Mouse (Mus musculus): ENCODE measurements around the gene Plac8.

The Plac8 gene

DNA sequence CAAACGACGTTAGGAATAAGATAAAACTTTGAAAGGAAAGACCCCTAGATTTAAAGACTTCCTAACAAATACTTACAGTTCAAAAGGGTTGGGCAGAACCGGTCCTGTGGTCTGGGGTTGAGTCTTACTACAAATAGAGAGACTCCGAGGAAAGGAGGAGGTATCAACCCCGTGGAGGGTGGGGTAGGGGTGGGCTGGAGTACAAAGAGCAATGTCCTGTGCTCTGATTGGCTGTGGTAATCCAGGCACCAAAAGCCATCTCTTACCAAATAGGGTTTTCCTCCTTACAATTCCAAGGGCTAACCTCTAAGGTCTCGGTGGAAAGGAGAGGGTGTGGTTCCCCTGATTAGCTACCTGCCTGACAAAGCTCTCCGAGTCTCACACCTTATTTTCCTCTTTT is at the start of gene Plac8:
Plac8 (minus strand) TSS at position 177 of the 400 bp plus-strand sequence.
- DNase-seq: no peak

DNA sequence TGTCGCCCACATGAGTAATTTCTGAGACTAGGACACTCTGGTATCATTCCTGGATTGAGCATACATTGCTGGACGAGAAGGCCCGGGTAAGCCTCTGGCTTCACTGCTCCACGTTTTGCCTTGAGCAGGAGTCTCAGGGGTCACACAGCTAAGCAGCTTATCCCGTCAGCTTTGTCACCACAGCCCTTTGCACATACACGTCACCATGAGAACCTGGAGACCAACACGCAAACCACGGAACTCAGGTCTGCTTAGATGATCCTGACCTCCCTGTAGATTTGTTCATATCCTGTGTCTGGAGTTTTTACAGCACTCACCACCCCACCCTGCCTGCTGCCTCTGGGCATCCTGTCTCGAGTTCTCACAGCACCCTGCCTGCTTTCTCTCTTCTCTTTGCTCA is 48.9 kb upstream of the Plac8 start:
- no peak for DNase-seq

DNA sequence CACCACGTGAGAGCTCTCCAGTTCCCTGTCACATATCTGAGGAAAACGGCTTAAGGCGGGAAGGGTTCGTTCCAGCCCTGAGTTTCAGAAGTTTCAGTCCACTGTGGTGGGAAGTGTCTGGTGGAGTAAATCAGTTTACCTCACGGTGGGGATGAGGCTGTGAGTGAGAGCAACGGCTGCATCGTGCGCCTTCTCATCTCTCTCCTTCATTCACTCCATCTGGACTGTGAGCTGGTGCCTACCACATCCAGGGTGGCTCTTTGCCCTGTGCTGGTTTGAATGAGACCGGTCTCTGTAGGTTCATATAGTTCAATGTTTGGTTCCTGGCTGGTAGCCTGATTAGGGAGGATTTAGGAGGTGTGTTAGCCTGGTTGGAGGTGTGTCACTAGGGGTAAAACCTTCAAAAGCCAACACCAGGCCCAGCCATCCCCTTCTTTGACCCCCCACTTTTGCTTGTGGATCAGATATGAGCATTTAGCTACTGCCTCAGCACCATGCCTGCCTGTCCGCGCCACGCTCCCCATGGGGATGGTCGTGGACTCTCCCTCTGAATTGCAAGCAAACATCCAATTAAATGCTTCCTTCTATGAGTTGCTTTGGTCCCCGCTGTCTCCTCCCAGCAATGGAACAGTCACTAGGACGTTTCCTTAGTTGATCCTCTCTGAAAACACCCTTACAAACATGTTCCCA is 47.7 kb upstream of the Plac8 start:
- DNase-seq: no peak

DNA sequence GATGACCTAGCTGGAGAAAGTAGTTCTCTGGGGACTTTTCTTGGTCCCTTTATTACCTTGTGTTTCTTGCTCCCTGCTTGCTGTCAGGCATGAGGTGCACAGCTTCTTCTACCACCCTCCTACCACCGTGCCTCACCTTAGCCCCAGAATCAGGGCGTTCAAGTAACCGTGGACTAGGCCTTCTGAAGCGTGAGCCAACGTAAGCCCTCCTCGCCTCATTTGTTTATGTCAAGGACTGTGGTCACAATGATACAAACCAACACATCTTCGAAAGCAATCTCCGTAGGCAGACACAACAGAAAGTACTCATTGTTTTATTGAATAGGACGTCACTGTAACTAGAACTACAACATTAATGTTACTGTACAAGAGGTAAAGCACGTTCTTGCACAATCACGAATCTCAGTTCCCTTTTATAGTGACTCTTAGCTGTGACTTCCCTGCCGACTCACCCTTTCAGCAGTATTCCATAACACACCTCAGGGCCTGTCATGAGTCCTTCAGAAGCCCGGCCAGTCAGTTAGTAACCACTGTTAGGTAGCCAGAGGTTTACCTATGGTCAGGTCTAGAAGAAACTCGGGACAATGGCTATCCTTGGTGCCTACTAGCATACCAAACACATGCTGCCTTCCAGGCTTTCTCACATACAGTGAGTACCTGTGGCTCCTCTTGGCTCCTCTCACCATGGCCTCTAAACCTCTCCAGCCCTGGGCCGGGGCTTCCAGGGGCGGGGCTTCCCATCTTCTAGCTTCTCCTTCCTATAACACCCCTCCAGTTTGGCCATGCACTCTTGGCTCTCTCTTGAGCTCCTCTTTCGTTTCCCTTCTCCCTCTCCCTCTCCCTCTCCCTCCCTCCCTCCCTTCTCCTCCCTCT is 42.1 kb upstream of the Plac8 start:
- DNase-seq: no peak

DNA sequence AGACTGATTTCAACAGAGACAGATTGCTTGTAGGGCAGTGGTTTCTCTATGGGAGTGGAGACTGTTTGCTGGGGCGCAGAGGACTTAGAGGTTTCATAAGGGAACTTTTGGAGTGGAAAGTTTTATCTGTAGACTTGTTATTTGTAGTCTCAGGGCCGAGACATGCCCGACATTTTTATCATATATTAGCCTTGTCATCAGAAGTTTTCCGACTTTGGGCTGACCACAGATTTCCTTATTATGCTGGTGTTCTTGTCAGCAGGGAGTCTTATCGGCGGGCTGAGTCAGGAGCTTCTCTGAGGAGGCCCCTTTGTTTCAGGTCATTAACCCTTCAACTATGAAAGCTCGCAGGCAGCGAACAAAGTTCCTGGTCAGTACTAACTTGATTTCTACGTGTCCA is 35.8 kb upstream of the Plac8 start:
- no peak for DNase-seq

DNA sequence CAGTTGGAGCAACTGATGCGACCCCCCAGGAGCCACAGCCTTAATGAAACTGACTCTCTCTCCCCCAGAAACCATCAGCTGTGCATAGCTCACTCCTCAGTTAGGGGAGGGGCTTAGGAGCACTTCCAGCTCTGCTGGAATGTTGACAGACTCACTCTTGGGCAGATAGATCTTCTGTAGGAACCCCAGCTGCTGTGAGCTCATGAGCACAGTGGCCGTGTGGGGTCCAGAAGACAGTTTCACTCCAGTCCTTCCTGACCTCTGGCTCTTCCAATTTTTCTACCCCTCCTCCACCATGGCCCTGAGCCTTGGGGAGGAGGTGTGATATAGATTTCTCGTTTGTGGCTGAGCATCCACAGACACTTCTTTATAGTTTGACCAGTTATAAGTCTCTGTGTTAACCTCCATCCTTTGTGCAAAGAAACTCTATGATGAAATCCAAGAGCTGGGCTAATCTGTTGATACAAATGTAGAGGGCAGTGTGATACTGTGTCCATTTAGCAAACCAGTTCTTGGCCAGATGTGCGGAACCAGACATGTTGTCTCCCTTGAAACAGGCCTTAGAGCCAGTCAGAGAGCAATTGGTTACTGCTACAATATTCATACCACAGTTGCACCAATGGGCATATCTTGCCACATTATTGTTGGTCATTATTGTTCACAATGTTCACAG is 35.2 kb upstream of the Plac8 start:
- DNase-seq: no peak

DNA sequence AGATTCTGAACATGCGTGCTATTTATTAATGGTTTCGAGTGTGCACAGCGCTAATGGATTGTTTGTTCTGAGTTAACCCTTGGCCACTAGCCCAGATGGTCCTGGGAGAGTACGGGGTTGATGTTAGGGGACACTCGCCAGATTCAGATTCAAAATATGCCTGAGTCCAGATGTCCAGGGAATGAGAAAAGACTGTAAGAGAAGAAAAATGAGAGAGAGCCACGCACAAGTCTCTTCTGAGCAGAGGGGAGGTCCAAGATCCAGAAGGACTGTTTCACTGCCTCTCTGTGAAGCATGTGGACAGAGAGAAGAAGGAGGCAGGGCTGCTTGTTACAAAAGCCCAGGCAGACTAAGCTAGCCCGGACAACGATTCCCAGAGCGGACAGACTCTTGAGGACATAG is 33.8 kb upstream of the Plac8 start:
- DNase-seq: no peak

DNA sequence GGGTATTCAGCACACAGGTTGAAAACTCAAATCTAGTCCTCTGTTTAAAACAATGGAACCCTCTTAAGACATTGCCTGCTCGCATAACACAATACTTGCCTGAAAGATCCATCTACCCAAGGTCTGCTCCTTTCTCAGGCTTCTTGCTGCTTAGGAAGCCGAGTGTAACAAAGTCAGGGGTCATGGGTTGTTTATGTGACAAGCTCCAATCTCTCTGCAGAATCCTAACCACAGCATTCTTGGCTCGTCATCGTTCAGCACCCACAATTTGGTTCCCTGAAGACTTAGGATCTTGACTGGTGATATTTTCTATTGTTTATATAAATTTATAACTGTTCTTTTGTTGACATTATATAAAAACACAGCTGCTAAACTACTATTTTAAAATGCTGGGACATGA is 32.0 kb upstream of the Plac8 start:
- DNase-seq: no peak

DNA sequence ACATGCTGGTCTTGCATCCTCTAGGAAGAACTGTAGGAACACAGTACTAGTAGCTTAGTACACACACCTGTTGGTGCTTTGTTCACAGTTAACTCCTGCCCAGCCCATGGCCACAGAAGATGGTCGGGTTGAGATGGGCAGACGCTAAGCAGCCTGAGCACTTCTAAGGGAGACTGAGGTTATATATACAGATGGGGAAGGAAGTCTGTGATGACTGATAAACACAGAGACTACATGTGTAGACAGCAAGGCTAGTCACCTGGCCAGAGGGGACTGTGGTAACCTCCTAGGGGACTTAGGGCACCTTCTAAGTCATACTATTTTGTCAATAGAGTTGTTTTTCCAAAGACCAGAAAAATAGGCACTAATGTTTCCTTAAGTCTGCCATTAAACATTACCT is 29.8 kb upstream of the Plac8 start:
- no peak for DNase-seq

DNA sequence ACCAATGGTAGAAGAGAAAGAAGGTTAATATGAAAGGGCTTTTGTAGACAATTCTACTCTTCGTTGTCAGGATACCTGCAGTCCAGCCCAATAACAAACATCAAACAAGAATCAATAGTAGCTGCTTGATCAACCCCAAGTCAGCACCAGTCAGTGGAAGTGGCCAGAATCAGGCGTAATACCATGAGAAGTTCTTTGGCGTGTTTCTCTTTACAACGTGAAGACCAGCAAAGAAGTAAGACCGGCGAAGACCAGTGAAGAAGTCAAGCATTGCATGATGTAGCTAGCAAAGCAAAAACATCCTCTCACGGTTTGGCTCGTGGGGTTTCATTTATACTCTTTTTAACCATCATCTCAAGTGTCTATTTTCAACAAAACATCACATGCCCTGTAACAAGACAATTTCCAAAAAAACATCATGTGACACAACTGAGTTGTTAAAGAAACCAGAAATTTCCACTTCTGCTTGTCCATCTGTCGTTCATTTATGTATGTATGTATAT is 27.0 kb upstream of the Plac8 start:
- no peak for DNase-seq

DNA sequence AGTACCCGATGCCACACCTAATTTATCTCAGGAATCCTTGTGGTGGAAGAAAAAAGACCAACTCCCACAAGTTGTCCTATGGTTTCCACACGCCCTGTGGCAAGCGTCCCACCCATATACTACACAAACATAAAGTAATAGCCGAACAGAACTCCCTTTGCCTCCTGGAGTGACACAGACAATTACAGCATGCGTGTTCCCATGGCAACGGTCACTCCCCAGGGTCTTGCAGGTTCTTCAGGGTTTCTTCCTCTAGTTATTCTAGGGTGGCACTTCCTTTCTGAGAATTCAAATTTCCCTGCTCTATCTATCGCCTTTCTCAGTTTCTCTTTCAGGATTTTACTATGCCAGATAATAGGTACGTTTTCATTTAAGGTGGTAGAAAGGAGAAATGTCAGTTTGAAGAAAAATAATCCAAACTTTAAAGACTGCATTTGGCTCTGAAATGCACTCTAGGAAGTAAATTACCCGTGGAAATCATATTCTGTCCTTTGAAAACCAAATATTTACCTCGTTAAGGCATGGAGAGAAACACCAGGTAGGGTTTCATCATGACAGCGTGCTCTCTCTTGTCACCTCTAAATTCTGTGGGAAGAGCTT is 25.9 kb upstream of the Plac8 start:
- peak; percentile 78 to 81 for DNase-seq

DNA sequence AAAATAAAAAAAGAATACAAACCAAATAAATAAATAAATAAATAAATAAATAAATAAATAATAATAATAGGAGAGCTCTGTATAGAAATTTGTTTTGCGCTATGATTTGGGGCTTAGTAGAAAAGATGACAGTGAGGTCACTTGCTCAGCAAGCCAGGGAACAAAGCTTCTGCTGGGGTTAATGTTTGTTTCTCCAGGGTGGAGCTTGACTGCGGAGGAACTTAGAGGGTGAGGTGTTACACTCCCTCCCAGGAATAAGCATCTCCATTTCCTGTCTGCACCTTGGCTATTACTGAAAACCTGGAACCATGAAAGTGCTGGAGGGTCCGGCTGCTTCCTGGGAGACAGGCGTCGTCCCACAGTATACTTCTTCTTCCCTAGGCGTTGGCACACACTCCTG is 24.0 kb upstream of the Plac8 start:
- DNase-seq: no peak

DNA sequence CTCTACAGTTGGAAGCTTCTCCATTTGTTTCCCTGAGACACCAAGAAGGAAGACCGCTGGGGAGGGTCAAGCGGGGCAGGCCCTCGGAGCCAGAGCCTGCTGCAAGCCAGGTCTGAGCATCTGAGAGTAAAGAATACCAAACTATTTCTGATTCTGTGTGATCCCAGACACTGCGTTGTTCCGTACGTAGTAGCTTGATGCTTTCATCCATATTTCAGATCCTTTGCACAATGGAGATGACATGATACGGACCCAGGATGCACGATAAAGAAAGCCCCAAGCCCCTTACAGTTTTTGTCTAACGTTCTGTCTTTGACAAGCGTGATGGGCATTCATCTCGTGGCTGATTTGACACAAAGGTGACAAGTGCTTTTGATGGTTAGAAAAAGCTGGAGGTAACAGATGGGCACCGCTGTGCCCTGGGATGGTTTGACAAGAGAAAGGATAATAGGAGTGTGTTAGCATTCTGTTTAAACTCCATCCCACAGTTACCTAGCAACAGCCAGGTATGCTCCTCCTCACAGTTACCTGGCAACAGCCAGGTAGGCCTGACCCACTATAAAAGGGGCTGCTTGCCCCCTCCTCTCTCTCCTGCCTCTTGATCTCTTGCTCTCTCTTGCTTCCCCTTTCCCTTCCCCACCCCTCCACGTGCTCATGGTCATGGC is 22.9 kb upstream of the Plac8 start:
- no peak for DNase-seq

DNA sequence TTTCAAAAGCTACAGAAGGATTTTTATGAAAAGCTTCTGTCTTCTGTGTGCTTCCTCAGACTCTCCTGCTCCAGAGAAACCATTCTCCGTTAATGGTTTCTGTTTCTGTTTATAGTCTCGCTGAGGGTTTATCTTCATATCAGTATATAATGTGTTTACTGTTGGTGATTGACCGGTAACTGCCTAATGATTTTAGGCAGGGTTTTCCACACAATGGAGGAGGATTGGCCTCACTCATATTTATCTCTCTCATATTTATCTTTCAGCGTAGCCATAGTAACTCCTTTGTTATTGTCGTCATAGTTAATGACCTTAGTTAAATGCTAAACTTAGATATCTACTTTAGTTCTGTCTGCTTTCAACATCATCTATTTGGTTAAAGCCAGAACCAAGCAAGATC is 18.5 kb upstream of the Plac8 start:
- no peak for DNase-seq

DNA sequence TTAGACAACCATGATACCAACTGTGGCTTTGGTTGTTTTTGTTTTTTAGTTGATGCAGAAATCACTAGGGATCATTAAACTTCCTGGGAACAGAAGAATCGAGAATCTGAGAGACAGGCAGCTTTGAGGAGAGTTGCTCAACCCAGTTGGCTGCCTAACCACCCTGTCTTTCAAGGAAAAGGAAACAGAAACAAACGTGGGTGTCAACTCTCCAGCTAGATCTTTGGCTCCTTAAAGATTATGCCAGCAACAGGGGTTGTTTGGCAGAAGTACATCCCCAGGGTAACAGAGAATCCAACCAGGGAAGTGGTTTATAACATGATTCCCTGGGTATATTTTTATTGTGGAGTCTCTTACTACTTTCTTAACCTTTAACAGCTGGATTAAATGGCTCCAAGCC is 15.6 kb upstream of the Plac8 start:
- no peak for DNase-seq

DNA sequence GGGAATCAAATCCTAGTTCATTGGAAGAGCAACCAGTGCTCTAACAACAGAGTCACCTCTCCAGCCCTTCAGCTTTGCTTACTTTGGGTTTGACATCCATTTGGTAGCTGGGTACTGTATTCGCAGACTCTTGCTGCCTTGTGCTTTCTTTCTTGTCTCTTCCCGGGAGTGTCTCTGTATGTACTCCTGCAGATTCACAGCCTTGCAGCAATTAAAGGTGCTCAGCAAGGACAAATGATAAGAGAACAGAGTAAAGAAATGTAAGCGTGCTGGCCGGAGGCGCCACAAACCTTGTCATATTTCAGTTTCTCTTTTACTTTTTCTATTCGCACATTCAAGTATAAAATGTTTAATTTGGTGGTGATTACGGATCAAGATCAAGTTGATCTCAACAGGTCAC is 15.1 kb upstream of the Plac8 start:
- DNase-seq: no peak

DNA sequence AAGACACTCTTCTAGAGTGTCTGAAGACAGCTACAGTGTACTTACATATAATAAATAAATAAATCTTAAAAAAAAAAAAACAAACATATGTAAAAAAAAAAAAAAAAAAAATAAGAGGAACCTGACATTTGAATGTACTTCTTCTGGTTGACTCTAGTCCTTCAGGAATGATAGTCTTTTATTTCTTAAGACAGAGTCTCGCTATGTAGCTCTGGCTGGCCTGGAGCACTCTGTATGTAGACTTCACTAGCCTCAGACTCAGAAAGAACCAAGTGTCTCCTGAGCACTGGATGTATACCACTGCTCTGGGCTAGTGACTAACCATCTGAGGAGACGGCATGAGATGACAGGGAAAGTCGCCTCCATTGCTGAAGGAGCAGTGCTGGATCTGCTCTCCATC is 13.6 kb upstream of the Plac8 start:
- no peak for DNase-seq

DNA sequence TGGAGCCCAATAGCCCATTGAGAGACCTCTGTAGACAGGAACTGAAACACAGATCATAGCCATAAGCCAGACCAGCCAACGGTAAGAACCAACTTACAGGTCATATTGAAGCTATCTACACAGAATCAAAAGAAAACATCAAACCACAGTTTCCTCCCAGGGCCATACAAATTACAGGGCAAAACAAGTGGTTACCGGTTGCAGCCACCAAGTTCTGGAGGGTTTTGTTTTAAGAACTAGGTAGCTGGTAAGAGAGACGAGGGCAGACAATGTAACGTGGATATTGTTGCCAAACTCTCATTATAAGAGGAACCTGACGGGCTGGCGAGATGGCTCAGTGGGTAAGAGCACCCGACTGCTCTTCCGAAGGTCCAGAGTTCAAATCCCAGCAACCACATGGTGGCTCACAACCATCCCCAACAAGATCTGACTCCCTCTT is 13.2 kb upstream of the Plac8 start:
- DNase-seq: peak in 1 of 2 experiments; percentile 34

DNA sequence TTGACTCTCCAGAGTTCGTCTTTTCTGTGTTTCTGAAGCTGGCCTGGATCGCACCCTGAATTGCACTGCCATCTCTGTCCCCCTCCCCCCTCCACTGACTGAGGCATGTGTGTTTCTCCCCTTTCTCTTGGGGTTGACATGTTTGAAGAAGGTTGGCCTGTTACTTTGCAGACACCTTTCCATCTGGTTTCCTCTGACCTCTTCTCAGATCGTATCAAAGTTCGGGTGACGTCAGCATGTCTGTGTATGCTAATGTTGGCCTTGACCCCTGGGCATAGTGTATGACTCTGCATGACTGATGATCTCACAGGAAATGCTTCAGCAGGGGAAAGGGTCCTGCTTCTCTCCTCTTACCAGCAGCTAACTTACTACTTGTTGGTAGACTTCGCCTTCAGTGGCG is 11.0 kb upstream of the Plac8 start:
- DNase-seq: no peak

DNA sequence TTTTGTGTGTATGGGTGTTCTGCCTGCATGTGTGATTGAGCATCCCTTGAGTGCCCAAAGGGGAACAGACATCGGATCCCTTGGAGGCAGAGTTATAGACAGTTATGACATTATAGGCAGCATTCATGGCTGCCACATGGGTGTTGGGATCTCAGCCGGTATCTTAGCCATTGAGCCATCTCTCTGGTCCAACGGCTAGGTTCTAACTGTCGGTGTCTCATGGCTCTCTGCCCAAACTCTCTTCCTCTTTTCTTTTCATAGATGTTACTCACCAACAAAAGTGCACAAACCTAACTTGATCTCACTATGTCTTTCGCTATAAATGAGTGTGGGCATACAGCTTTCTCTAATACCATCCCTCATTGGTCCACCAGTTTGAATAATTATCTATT is 10.4 kb upstream of the Plac8 start:
- DNase-seq: peak in 1 of 2 experiments; percentile 35

DNA sequence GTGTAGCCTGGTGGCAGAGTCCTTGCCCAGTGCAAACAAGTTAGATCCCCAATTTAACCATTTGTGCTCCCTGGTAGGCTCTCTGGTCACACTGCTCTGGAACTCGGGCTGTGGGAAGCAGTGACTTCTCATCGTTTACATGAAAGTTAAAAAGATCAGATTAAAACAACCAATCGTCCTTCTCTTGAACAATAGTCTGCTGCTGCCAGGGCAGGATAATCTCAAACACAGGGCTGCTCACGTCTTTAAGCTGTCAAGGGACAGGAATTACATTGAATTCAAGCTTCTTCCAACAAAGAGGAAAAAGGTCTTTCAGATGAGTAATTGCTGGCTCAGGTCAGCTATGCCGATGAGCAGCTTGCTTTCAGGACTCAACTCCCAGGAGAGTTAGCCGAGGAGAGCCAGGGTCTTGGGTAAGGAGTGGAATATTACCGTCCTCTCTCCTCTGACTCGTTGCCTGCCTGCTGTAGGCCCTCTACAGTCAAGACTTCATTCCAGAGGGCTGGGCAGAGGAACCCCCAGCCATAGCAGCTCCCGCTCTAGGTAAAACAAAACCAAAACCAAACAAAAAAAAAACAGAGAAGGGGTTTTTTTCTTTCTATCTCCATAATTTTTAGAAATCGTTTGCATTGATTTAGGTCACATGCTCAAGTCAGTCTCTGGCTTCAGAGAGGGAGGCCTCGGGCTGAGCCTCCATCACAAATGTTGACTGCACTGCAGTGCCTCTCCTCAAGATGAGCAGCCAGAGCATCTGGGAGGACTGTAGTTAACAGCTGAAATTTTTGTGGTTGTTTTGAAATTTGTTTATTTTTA is 9.8 kb upstream of the Plac8 start:
- no peak for DNase-seq

Measured in spleen, adult 18-20 months (tissue).